Mouse (Mus musculus) gastrocnemius, postnatal 14 days (tissue): Measurements from ENCODE around the gene Gapdh. TPM values are rescaled to one million over a fixed set of nuclear protein-coding genes. Genes with fewer than 3 reads are reported as not detected.

Experiments used
- DNase-seq: peaks from one replicate; pipeline ENCODE4 v3.0.0; 2021; ENCODE audit warnings: mixed read lengths
- intact Hi-C: fragments of 180-260 bp; cut with DNase I; formaldehyde crosslinking; loops from one replicate; pipeline ENCODE4 v1.15.1; 2025; ENCODE audit warnings: low total_unique reads
- microRNA-seq, 2 experiments: library from miRNA; unstranded; fragments of <30 nt; microRNA quantifications; one replicate each; pipeline ENCODE4 v1.2.0; 2021
- total RNA-seq, 2 experiments: library from RNA; stranded (reverse); gene quantifications; 2 replicates each; pipeline ENCODE4 v1.2.3; 2021

Gapdh gene
- total RNA-seq, 2 experiments from 2014 or later: 9,479 to 10,041 TPM

- no peak for DNase-seq
- intact Hi-C loops: no loop called here
Observed at GRCm38 (mm10) chr6:125129710-125130402, 36.4 kb downstream of the Gapdh start.

GRCm38 (mm10) chr6:125128724-125129123 lies 37.5 kb downstream of the Gapdh start:
- no peak for DNase-seq
- intact Hi-C loops: no loop called here

- DNase-seq: no peak
- intact Hi-C loops: no loop called here
Observed at GRCm38 (mm10) chr6:125119387-125119786, 46.9 kb downstream of the Gapdh start.

DNA sequence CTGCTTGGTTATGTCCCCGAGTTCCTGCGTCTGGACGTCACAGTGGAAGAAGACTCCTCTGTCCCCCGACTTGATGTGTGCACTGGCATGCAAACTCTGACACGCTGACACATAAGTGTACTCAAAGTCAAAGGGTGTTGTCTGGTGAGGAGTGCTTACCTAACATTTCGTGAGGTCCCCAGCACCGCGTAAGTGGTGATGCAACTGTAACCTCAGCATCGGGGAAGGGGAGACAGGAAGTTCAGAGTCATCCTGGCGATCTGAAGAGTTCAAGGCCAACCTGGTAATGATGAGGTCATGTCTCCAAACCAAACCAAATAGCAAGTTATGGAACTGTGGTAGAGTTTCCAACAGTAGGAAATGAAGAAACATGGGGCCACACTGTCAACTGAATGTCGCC lies 53.7 kb downstream of the Gapdh start:
- intact Hi-C loops: loop anchor here (5.0 kb wide), 1 partner anchor 405 kb away; no protein-coding TSS in a partner anchor
- DNase-seq: no peak

Small RNA genes lying within 50 kb of the gene (microRNA-seq; reads per million reads assigned to microRNA genes)
- 0 to 1.0 reads per million in 2 experiments for gene Mir3098

Other genes starting within 250 kb of the Gapdh start
- 100 to 1,000 TPM; 225 to 266 TPM for gene Ptms, start 246.4 kb downstream of the Gapdh start, total RNA-seq
- gene Mlf2, start 235.1 kb downstream of the Gapdh start, total RNA-seq: 100 to 1,000 TPM; 250 to 257 TPM
- gene Cops7a, start 200.9 kb downstream of the Gapdh start, total RNA-seq: 100 to 1,000 TPM in 1 of 2 experiments, 10 to 100 TPM in 1; 99.1 to 100 TPM
- under 1 TPM; 0.16 to 0.72 TPM for gene Pianp, start 169.8 kb downstream of the Gapdh start, total RNA-seq
- gene Zfp384, start 157.3 kb downstream of the Gapdh start, total RNA-seq: 10 to 100 TPM; 20.1 to 20.7 TPM
- gene Ing4, start 126.7 kb downstream of the Gapdh start, total RNA-seq: 10 to 100 TPM; 29.6 TPM
- 1 to 10 TPM; 1.4 to 2.5 TPM for gene Acrbp, start 116.8 kb downstream of the Gapdh start, total RNA-seq
- under 1 TPM in 1 of 2 experiments, not detected in 1; 0.24 TPM for gene Lpar5, start 98.5 kb downstream of the Gapdh start, total RNA-seq
- 10 to 100 TPM; 75.1 to 84.3 TPM for gene Chd4, start 70.5 kb downstream of the Gapdh start, total RNA-seq
- 10 to 100 TPM; 16.0 to 20.4 TPM for gene Nop2, start 34.6 kb downstream of the Gapdh start, total RNA-seq
- gene Iffo1, start 21.2 kb downstream of the Gapdh start, total RNA-seq: 10 to 100 TPM; 24.0 to 28.7 TPM
- 10 to 100 TPM; 18.4 to 18.7 TPM for gene Ncapd2, start 25.2 kb upstream of the Gapdh start, total RNA-seq
- 100 to 1,000 TPM; 214 to 227 TPM for gene Mrpl51, start 25.3 kb upstream of the Gapdh start, total RNA-seq
- 10 to 100 TPM; 10.7 to 11.3 TPM for gene Vamp1, start 49.1 kb upstream of the Gapdh start, total RNA-seq
- gene Tapbpl, start 65.4 kb upstream of the Gapdh start, total RNA-seq: 1 to 10 TPM; 2.2 to 2.3 TPM
- gene Cd27, start 70.5 kb upstream of the Gapdh start, total RNA-seq: under 1 TPM in 1 of 2 experiments, not detected in 1; 0.16 TPM
- not detected for gene Tuba3a, start 119.6 kb upstream of the Gapdh start, total RNA-seq
- gene Ltbr, start 147.4 kb upstream of the Gapdh start, total RNA-seq: 10 to 100 TPM; 24.8 to 26.3 TPM
- gene Scnn1a, start 154.2 kb upstream of the Gapdh start, total RNA-seq: under 1 TPM; 0.22 to 0.27 TPM
- 10 to 100 TPM; 42.1 to 42.3 TPM for gene Tnfrsf1a, start 182.9 kb upstream of the Gapdh start, total RNA-seq
- not detected for gene Plekhg6, start 214.3 kb upstream of the Gapdh start, total RNA-seq